Mouse (Mus musculus) frontal cortex, postnatal 10 days (tissue): ENCODE results near the gene BC051142.
"Not testable (repeated sequence)": the region's sequence is repeated elsewhere in the genome, so short reads cannot be mapped to it uniquely, and the experiment has no call there.

Experiments used
- DNase-seq, 2 experiments: peaks; one replicate each; pipeline ENCODE4 v3.0.0; 2022; ENCODE audit warnings: low spot score in 2 of 2, mixed read lengths in 1 of 2

The BC051142 gene

DNA sequence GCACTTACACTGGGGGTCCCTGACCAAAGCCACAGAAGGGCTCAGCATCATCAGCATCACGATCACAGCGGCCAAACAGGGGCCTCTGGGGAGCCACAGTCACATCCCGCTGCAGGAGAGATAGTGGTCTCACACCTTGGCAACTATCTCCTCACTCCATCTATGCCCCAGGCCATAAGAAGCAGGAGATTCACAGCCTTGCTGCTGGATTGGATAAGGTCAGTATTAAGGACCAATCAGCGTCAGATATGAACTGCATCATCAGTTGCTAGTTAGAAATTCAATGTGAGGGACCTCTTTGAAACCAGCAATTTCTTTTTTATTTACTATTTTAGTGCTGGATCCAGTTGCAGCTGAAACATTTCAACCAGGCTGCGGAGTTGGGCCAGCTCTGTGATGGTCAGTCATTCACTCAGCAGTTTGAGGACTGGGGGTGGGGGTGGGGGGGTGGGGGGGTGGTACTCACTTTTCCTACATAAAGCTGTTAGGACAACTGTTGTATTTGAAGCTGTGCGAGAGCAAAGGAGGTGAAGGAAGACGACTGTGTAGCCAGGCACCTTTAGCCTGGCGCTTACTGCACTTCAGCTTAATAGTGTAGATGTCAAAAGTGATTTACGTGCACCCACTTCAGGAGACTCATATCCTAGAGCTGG lies 436 bp upstream of the BC051142 start:
- DNase-seq, result peak; percentile 53 to 55

DNA sequence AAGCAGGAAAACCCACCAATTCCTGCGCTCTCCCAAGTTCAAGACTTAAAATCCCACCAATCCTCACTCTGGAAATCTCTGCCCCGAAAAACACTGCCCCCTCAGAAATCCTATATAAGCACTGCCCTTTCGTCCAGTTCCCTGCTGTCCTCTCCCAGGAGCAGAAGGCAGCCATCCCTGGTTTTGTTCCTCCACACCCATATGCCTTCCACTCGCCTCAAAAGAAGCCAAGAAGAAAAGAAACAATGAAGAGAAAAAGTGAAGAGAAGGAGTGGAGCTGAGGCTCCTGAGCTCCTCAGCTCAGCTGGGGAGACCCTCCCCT lies 735 bp downstream of the BC051142 start:
- no peak for DNase-seq

DNA sequence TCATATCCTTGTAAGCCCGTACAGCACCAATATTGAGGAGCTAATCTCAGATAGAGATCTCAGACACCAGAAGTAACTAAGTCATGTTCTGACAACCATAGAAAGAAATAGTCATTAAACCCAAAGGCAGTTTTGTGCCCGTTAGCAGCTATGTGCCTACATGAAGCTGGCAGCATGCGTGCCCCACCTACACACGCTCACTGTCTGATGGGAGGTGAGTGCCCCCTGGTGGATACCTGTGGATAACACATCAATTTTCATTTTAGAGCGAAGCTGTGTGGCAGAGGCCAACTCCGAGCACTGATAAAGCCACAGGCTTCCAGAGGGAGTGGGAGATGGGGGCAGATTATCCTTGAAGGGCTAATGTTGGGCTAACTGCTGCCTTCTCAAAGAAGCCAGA lies 12.5 kb downstream of the BC051142 start:
- peak; percentile 28 to 57 for DNase-seq

- no peak for DNase-seq
Observed at GRCm38 (mm10) chr17:34420014-34420413, 21.4 kb downstream of the BC051142 start.

DNA sequence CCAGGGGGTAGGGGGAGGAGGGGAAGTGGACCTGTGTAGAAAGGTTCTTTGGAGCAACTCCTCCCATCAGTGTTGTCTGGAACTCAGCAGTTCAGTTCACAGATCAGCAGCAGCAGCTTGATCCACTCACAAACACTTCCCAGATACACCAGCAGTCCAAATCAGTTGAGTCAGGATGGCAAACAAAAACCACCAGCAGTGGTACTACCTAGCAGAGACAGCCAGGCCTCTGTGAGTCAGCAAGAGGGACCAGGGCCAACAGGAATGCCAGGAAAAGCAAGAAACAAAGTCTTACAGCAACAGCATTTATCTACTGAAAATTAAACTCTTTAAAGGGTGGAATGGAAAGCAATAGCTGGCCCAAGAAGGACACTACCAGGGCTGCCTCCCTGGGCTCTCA lies 29.0 kb downstream of the BC051142 start:
- DNase-seq, result no peak

GRCm38 (mm10) chr17:34437120-34437519 lies 38.5 kb downstream of the BC051142 start:
- DNase-seq, result no peak

GRCm38 (mm10) chr17:34437606-34438005 lies 39.0 kb downstream of the BC051142 start:
- no peak for DNase-seq

DNA sequence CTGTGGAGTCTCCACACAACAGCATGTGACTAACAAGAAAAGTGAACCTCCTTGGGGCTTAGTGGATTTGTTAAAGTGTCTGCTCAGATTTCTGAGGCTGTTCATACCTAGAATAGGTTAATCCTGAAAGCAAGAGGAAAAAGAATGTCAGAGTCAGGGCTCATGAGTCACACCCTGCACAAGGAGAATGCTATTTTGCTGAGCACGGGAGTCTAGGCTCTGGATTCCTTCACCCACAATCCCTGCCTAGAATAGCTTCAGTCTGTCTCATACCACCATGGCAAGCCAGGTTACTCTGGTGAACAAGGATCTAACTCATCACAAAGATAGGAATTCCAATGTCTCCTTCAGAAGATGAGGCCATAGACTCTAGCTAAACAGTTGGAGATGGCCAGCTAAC lies 40.0 kb downstream of the BC051142 start:
- DNase-seq, result no peak

DNA sequence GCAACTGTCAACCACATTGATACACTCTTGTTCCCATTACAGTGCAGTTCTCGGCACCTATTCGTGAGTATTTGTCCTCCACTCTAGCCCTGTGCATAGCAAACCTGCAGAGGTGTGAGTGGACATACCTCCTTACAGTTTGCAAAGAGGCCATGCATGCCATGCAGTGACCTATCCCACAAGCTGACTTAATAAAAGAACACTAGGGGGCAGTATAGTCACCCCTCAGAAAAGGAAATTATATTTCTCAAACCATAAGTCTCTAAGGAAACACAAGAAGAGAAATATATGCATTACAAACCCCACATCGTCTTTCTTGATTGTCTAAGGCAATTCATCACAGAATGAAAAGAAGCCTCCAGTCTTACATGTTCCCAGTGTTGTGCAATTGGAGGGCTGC lies 41.2 kb downstream of the BC051142 start:
- no peak for DNase-seq

- no peak for DNase-seq
Observed at GRCm38 (mm10) chr17:34441990-34442389, 43.4 kb downstream of the BC051142 start.

DNA sequence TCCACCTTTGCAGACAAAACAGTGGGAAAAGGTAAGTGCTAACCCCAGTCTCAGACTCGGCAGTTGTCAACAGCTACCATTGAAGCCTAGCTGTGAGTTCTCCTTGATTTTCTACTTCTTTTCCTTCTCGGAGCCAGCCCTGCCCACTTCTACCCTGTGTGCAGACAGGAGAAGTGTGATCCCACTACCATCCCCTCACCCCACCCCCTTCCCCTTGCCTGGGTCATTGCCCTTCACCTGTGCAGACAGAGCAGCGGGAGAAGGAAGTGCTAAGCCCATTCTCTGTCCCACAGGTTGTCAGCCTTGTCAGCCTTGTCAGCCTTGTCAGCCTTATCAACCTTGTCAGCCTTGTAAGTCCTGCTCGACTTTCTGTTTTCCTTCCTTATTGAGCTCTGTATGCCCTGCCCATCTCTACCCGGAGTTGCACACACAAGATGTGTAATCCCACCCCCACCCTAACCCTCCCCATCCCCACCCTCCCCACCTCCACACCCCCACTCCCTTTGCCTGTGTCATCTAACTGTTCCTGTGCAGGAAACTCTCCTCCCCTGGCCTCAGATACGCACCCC lies 49.9 kb downstream of the BC051142 start:
- DNase-seq, result no peak

DNA sequence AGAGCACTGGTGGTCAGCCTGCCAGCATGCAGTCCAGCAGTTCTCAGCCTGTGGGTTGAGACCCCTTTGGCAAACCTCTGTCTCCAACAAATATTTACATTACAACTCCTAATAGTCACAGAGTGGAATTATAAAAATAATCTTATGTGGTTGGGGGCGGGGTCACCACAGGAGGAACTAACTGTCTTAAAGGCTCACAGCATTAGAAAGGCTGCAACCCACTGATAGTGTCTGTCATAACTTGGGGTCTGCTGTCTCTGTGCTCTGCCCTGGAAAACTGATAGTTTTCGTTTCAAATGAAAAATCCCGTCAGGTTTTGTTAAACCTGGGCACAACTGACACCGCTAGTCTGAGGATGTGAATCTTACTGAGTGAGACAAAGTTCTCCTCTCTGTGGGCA lies 59.0 kb downstream of the BC051142 start:
- DNase-seq, result no peak

DNA sequence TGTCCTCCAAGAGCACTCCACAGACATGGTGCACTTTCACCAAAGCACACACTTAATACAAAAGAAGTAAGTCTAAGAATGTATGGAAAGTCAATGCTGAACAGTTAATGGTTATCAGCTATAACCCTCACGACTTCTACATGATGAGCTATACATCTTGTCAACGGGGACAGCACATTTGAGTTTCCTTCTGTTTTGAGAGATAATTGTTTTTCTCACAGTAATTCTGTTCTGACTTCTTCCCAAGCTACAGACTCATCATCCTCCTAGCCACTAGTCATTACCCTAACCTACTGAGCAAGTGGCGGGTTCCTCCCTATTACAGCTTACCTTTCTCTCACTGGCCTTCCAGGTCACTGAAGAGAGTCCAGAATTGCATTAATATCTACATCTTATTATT lies 60.6 kb downstream of the BC051142 start:
- DNase-seq, result no peak

GRCm38 (mm10) chr17:34465906-34466305 lies 67.3 kb downstream of the BC051142 start:
- DNase-seq, result not testable (repeated sequence)

- no peak for DNase-seq
Observed at GRCm38 (mm10) chr17:34470491-34470890, 71.9 kb downstream of the BC051142 start.

DNA sequence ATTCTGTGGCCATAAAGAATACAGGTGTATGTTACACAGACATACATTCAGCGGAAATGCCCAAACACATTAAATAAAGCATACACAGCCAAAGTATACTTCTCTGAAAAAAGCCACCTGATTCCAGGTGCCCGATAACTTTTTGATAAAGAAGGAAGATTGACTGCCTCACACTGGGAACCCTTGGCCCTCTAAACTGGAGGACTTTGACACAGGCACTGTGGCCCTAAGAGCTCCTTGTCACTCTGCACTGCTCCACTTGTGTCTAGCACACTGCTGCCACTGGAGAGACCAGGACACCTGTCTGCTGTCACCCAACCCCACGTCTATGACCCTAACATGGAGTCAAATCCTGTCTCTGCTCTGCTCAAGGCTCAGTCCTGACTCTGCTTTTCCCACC lies 76.4 kb downstream of the BC051142 start:
- no peak for DNase-seq

DNA sequence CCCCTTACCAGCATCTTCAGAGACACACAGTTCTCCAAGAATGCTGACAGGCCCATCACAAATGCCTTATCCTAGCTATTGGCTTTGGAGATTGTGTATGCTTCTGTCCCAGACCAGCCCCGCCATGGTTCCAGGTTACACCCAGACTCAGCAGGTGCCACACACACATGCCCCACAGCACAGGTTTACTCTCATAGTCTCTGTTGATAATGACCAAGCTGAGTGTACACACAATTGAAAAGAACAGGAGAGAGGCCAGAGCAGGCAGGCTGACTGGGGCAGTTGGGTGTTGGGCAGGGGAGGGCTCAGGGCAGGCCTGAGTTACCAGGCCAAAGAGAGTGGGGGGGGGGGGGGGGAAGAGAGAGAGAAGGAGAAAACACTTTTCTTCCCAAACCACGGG lies 77.8 kb downstream of the BC051142 start:
- no peak for DNase-seq

- not testable (repeated sequence) for DNase-seq
Observed at GRCm38 (mm10) chr17:34477238-34478013, 78.8 kb downstream of the BC051142 start, which contains the start of gene Btnl4. TSS of gene Btnl4 (minus strand) at chr17:34477318.

DNA sequence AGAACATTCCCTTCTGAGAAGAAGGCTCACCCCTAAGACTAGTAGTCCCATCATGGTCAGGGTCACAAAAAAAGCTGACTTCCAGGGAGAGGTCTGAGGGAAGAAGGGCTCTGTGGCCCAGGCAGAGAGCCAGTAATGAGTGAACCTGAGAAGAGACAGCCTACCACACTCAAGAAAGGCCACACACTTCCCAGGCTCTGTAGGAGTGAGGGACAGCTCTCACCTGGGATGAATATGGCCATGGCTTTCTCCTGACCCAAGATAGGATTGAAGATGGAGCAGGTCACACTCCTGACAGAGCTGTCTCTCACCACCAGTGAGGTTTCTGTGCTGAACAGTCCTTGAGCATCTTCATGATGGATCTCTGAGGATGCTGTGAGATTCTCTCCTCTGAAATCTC lies 94.2 kb downstream of the BC051142 start:
- no peak for DNase-seq

GRCm38 (mm10) chr17:34495156-34495555 lies 96.5 kb downstream of the BC051142 start:
- DNase-seq, result not testable (repeated sequence)

GRCm38 (mm10) chr17:34496539-34496938 lies 97.9 kb downstream of the BC051142 start:
- DNase-seq, result no peak

DNA sequence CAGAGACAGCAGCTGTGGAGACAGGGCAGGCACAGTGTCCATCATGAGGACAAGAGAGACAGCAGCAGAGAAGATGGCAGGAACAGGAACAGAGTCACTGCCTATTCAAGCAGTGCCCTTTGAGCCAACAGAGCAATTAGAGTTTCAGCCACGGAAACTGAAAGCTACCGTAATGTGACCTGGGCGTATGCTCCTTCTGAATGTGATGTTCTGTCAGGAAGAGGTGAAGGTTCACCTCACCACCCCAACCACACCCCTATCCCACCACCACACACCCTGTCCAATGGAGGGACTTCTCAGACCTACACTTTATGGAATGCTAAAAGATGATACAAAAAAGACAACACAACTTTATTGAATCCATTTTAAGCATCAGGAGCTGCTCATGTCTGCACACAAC lies 98.7 kb downstream of the BC051142 start:
- DNase-seq, result not testable (repeated sequence)

- not testable (repeated sequence) for DNase-seq
Observed at GRCm38 (mm10) chr17:34497726-34498125, 99.1 kb downstream of the BC051142 start.
